Mouse (Mus musculus): ENCODE data around the gene Nme4. TPM values are rescaled to one million over a fixed set of nuclear protein-coding genes. Genes with fewer than 3 reads are reported as not detected.

The Nme4 gene
- total and polyA plus RNA-seq, 3 experiments = 0.46 to 0.56 (median 0.47) TPM

- TF ChIP-seq MEF2A (IDR thresholded peaks at IDR 0.05; ENCODE audit: borderline replicate concordance, low read depth, low read length) (no peak), ZMIZ1 (IDR thresholded peaks at IDR 0.05; ENCODE audit: low read depth, low read length) (no peak), KAT2A (IDR thresholded peaks at IDR 0.05; ENCODE audit: insufficient replicate concordance, low read length) (no peak), BHLHE40 (IDR thresholded peaks at IDR 0.05; ENCODE audit: low read depth, low read length) (0 out of 2 replicates have a peak, but pooled peaks have one; percentile 27), TBP (conservative IDR thresholded peaks at IDR 0.05; ENCODE audit: low read depth, low read length) (no peak), USF1 (IDR thresholded peaks at IDR 0.05; ENCODE audit: low read depth, low read length) (no peak), RCOR1 (conservative IDR thresholded peaks at IDR 0.05; ENCODE audit: low read depth, low read length) (peak; percentile 82), USF2 (conservative IDR thresholded peaks at IDR 0.05; ENCODE audit: low read depth, low read length) (no peak), RAD21 (IDR thresholded peaks at IDR 0.05; ENCODE audit: low read depth, low read length) (no peak), UBTF (IDR thresholded peaks at IDR 0.05; ENCODE audit: low read depth, low read length) (peak; percentile 60; the same call in 1 of the 2 replicates), E2F4 (IDR thresholded peaks at IDR 0.05; ENCODE audit: insufficient replicate concordance, low read depth, low read length) (0 out of 2 replicates have a peak, but pooled peaks have one; percentile 18), GABPA (IDR thresholded peaks at IDR 0.05; ENCODE audit: insufficient replicate concordance, low read depth, low read length) (no peak), ZNF384 (IDR thresholded peaks at IDR 0.05; ENCODE audit: low read depth, low read length) (no peak), JUN (IDR thresholded peaks at IDR 0.05; ENCODE audit: insufficient read depth, low read depth, low read length) (no peak), JUND (conservative IDR thresholded peaks at IDR 0.05; ENCODE audit: low read depth, low read length) (no peak)
Measured at GRCm38 (mm10) chr17:26113181-26113948, 18.0 kb upstream of the Nme4 start, which contains the start of gene Tmem8 (continued).

GRCm38 (mm10) chr17:26112751-26113150, 17.3 kb upstream of the Nme4 start:
- peak overlapping the region; percentile 10 to 67 (median 61) for H3K4me3 ChIP-seq (replicated peaks in 1 of 3; ENCODE audit: low read depth in 2 of 3, low read length in 2 of 3, poor library complexity in 1 of 3)
- H3K9ac ChIP-seq (ENCODE audit: insufficient read depth, low read depth) = peak overlapping the region; percentile 58; the same call in 1 of the 2 replicates
- dilution Hi-C loops (cut with MboI; ENCODE audit: extremely low pct_ligation_motif_present, extremely low pct_unique_long_range_greater_than_20kb, low sequenced_read_pairs) = no loop called here
- peaks cover 67% of the 10 kb centered on the region for H3K27me3 ChIP-seq (replicated peaks)
- peak overlapping the region; percentile 88 for H3K4me2 ChIP-seq (ENCODE audit: insufficient read depth, low read depth, poor library complexity, severe bottlenecking)
- no peaks in the 10 kb centered on the region for H3K36me3 ChIP-seq (replicated peaks in 1 of 2; ENCODE audit: control insufficient read depth in 1 of 2, insufficient read depth in 1 of 2, low read length in 1 of 2)
- no peaks in the 10 kb centered on the region for H3K9me3 ChIP-seq (replicated peaks; ENCODE audit: low read length)
- H3K4me1 ChIP-seq (ENCODE audit: control insufficient read depth in 1 of 2, insufficient read depth in 2 of 2) = peaks cover 2 to 23% of the 10 kb centered on the region in 2 experiments; a peak in 2 of 4 replicates
- peak; percentile 88 for DNase-seq (ENCODE audit: extremely low read depth)
- in situ Hi-C loops (cut with MboI; ENCODE audit: low pct_ligation_motif_present, low pct_unique_long_range_greater_than_20kb, low sequenced_read_pairs) = no loop called here
- H3K27ac ChIP-seq (ENCODE audit: insufficient read depth, low read depth) = peak overlapping the region; percentile 59
- no peaks in the 10 kb centered on the region for H3K79me2 ChIP-seq (replicated peaks; ENCODE audit: control insufficient read depth, extremely low read depth, insufficient read depth, poor library complexity, severe bottlenecking)
- TF ChIP-seq E2F4 (IDR thresholded peaks at IDR 0.05; ENCODE audit: insufficient replicate concordance, low read depth, low read length) (0 out of 2 replicates have a peak, but pooled peaks have one; percentile 23), JUN (IDR thresholded peaks at IDR 0.05; ENCODE audit: insufficient read depth, low read depth, low read length) (peak; percentile 84), UBTF (IDR thresholded peaks at IDR 0.05; ENCODE audit: low read depth, low read length) (no peak), ZMIZ1 (IDR thresholded peaks at IDR 0.05; ENCODE audit: low read depth, low read length) (no peak), CHD1 (IDR thresholded peaks at IDR 0.05; ENCODE audit: low read depth, low read length) (no peak), POLR2AphosphoS2 (IDR thresholded peaks at IDR 0.05; ENCODE audit: low read depth, low read length) (no peak), KAT2A (IDR thresholded peaks at IDR 0.05; ENCODE audit: insufficient replicate concordance, low read length) (0 out of 2 replicates have a peak, but pooled peaks have one; percentile 15), POLR2A (IDR thresholded peaks at IDR 0.05; ENCODE audit: low read depth, low read length) (no peak), ETS1 (conservative IDR thresholded peaks at IDR 0.05; ENCODE audit: low read depth, low read length) (peak; percentile 89), TBP (conservative IDR thresholded peaks at IDR 0.05; ENCODE audit: low read depth, low read length) (no peak), MAZ (IDR thresholded peaks at IDR 0.05; ENCODE audit: low read depth, low read length) (peak; percentile 80), MEF2A (IDR thresholded peaks at IDR 0.05; ENCODE audit: borderline replicate concordance, low read depth, low read length) (peak; percentile 94), ZKSCAN1 (IDR thresholded peaks at IDR 0.05; ENCODE audit: borderline replicate concordance, low read depth, low read length) (no peak), ZNF384 (IDR thresholded peaks at IDR 0.05; ENCODE audit: low read depth, low read length) (0 out of 2 replicates have a peak, but pooled peaks have one; percentile 57), JUND (conservative IDR thresholded peaks at IDR 0.05; ENCODE audit: low read depth, low read length) (peak; percentile 95), HCFC1 (IDR thresholded peaks at IDR 0.05; ENCODE audit: low read depth, low read length) (peak; percentile 37), NELFE (IDR thresholded peaks at IDR 0.05; ENCODE audit: low read depth, low read length) (no peak), MAX (IDR thresholded peaks at IDR 0.05; ENCODE audit: low read length) (peak; percentile 59; the same call in 1 of the 2 replicates), RAD21 (IDR thresholded peaks at IDR 0.05; ENCODE audit: low read depth, low read length) (no peak), ELF1 (IDR thresholded peaks at IDR 0.05; ENCODE audit: low read depth, low read length) (no peak), SMC3 (IDR thresholded peaks at IDR 0.05; ENCODE audit: low read depth, low read length) (no peak), GABPA (IDR thresholded peaks at IDR 0.05; ENCODE audit: insufficient replicate concordance, low read depth, low read length) (no peak), CHD2 (IDR thresholded peaks at IDR 0.05; ENCODE audit: low read length) (peak; percentile 85), MXI1 (IDR thresholded peaks at IDR 0.05; ENCODE audit: low read depth, low read length) (no peak), CTCF (conservative IDR thresholded peaks at IDR 0.05 in 1 of 2, IDR thresholded peaks at IDR 0.05 in 1 of 2; ENCODE audit: low read depth in 2 of 2, low read length in 2 of 2) (no peak), SIN3A (IDR thresholded peaks at IDR 0.05; ENCODE audit: low read length) (peak; percentile 95), MYC (IDR thresholded peaks at IDR 0.05; ENCODE audit: low read depth, low read length) (peak; percentile 65; the same call in 1 of the 2 replicates), ZC3H11A (IDR thresholded peaks at IDR 0.05; ENCODE audit: low read depth, low read length) (no peak)

All from CH12.LX (cell line).